Mouse (Mus musculus) megakaryocyte, embryonic 14.5 days (primary cell): ENCODE measurements around the gene Man1a2.

Experiments used
- FLI1 ChIP-seq: IDR thresholded peaks from 2 replicates; pipeline ENCODE4 v1.6.1; 2012; ENCODE audit warnings: low read length, inconsistent platforms, mixed read lengths
- GATA1 ChIP-seq: IDR thresholded peaks from 3 replicates; pipeline ENCODE4 v1.6.1; 2012; ENCODE audit warnings: mixed read lengths, low read length, inconsistent platforms, borderline replicate concordance

DNA sequence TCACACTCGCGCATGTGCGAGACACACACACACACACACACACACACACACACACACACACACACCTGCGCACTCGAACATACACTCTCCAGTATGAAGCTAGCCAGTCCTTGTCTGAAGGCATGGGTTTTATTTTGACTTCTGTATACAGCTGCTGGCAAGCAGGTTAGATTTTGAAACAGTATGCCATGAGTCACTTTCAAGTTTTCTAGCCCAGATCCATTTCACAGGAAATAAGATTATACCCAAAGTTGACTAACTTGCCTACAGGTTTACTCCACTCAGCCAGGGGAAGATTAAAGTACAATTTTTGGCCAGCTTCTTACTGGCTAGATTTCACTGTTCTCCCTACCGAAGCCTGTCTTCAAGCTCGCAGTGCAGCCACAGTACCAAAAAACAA is 125.9 kb downstream of the Man1a2 start:
- TF ChIP-seq GATA1 (no peak), FLI1 (no peak)
